Mouse (Mus musculus): ENCODE data around the gene Nprl2. TPM values are rescaled to one million over a fixed set of nuclear protein-coding genes. Genes with fewer than 3 reads are reported as not detected.

Gene Nprl2
- polyA plus RNA-seq, 1 experiment: 83.5 TPM

DNA sequence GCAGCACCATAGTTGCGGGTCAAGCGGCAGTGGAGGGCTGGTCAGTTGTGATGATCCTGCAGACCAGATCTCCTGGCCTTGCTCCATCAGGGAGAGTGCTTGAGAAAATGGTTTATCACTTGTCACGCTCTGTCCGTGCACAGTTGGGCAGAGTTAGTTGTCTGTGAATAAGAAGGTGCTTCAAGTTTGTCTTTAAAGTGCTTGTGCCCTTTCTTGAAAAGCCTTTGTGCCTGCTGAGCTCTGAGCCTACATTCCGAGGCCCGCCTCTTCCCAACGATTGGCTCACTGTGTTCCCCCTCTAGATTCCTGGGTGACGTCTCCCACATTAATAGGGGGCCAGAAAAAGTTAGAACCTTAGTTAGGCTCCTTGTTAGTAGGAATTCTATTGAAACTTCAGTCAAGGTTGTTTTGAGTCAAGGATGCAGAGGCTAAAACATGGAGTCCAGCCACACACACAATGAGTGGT is 9.9 kb downstream of the Nprl2 start:
- no peak for TF ChIP-seq CTCF (IDR thresholded peaks at IDR 0.05; ENCODE audit: borderline replicate concordance, control insufficient read depth, extremely low read depth, insufficient read depth, low read length, poor library complexity)
- no peak for TF ChIP-seq POLR2A (IDR thresholded peaks at IDR 0.05; ENCODE audit: control insufficient read depth, extremely low read depth, insufficient read depth, low read length, poor library complexity)
- peak overlapping the region; percentile 28; the same call in 1 of the 2 replicates for H3K27ac ChIP-seq (ENCODE audit: control insufficient read depth, insufficient read depth, low read length)
- H3K4me1 ChIP-seq (replicated peaks; ENCODE audit: control insufficient read depth, insufficient read depth, low read length): peaks cover 57% of the 10 kb centered on the region
- H3K36me3 ChIP-seq (ENCODE audit: control insufficient read depth, insufficient read depth, low read length): no peaks in the 10 kb centered on the region; the same call in 1 of the 2 replicates
- no peak for DNase-seq
- peak overlapping the region; percentile 53 for H3K4me3 ChIP-seq (ENCODE audit: control insufficient read depth, insufficient read depth, low read length)
- WGBS: 45% methylated on average over 8 of the region's 8 CpGs
- H3K27me3 ChIP-seq (ENCODE audit: control insufficient read depth, insufficient read depth, low read length): no peaks in the 10 kb centered on the region

DNA sequence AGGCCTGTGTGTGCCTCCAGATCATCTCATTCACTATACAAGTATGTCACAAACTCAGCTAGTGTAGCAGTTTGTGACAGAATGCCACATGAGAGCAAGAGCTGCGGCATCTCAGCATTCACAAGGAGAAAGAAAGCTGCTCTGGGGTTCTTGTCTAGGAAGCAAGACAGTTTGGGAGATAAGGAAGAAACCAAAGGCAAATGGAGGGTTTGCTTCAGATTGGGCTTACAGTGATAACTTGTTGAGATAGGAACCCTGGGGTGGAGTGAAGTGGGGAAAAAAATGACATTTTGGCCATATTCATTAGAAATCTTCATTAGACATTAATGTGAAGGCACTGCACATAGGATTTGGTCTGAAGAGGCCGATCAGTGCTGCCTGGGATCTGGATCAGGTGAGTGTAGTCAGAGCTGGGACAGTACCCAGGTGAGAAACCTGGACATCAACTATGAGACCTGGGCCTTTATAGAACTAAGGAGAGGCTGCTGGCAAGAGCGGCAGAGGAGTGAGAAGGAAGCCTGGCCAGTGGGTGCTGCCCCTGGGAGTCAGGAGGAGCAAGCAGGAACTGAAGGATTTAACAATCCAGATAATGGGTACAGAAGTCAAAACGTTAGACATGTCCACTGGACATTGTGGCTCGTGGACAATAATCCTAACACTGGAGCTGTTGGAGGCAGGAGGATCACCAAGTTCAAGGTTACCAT is 10.8 kb downstream of the Nprl2 start:
- Histone ChIP-seq H3K4me3 (ENCODE audit: control insufficient read depth, insufficient read depth, low read length) (no peak overlapping the region), H3K27ac (ENCODE audit: control insufficient read depth, insufficient read depth, low read length) (no peak overlapping the region), H3K4me1 (replicated peaks; ENCODE audit: control insufficient read depth, insufficient read depth, low read length) (peaks cover 49% of the 10 kb centered on the region), H3K36me3 (ENCODE audit: control insufficient read depth, insufficient read depth, low read length) (peaks cover 8% of the 10 kb centered on the region), H3K27me3 (ENCODE audit: control insufficient read depth, insufficient read depth, low read length) (no peaks in the 10 kb centered on the region)
- 89% methylated on average over 5 of the region's 5 CpGs for WGBS
- DNase-seq: no peak
- TF ChIP-seq CTCF (IDR thresholded peaks at IDR 0.05; ENCODE audit: borderline replicate concordance, control insufficient read depth, extremely low read depth, insufficient read depth, low read length, poor library complexity) (no peak), POLR2A (IDR thresholded peaks at IDR 0.05; ENCODE audit: control insufficient read depth, extremely low read depth, insufficient read depth, low read length, poor library complexity) (no peak)

DNA sequence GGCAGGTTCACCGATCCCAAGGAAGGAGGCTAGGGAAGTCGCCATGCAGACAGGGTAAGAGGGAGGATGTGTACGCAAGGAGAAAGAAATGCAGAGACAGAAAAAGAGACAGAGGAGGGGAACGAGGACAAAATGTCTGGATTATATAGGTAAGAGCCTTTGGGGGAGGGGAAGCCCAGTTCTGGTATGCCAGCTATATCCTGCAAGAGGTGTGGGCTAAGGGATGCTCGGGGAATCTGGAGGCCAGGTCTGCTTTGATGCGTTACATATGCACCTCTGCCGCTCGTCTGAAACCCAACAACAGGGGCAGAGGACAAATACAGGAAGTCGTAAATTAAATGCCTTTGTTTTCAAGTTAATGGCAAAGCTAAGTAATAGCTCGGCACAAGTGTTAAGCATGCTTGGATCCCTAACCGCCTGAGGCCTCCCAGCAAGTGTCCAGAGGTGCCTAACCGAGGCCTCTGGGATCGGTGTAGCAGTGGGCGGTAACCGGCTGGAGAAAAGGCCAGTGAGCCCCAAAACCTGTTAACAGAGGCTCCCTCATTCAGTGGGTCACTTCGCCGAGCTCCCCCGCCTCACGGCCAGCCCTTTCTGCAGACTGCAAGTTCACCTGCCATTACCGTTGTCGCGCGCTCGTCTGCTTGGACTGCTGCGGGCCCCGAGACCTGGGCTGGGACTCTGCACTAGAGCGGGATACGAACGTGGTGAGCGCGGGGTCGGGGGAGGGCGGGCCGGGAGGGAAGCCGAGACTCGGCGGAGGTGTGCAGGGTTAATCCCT is 11.7 kb downstream of the Nprl2 start:
- TF ChIP-seq CTCF (IDR thresholded peaks at IDR 0.05; ENCODE audit: borderline replicate concordance, control insufficient read depth, extremely low read depth, insufficient read depth, low read length, poor library complexity): 0 out of 2 replicates have a peak, but pooled peaks have one; percentile 13
- no peak for TF ChIP-seq POLR2A (IDR thresholded peaks at IDR 0.05; ENCODE audit: control insufficient read depth, extremely low read depth, insufficient read depth, low read length, poor library complexity)
- no peaks in the 10 kb centered on the region for H3K27me3 ChIP-seq (ENCODE audit: control insufficient read depth, insufficient read depth, low read length)
- peak; percentile 59 for DNase-seq
- peak overlapping the region; percentile 75 for H3K27ac ChIP-seq (ENCODE audit: control insufficient read depth, insufficient read depth, low read length)
- peaks cover 17% of the 10 kb centered on the region for H3K36me3 ChIP-seq (ENCODE audit: control insufficient read depth, insufficient read depth, low read length)
- peaks cover 49% of the 10 kb centered on the region for H3K4me1 ChIP-seq (replicated peaks; ENCODE audit: control insufficient read depth, insufficient read depth, low read length)
- peak overlapping the region; percentile 71 for H3K4me3 ChIP-seq (ENCODE audit: control insufficient read depth, insufficient read depth, low read length)
- 4% methylated on average over 37 of the region's 37 CpGs for WGBS

DNA sequence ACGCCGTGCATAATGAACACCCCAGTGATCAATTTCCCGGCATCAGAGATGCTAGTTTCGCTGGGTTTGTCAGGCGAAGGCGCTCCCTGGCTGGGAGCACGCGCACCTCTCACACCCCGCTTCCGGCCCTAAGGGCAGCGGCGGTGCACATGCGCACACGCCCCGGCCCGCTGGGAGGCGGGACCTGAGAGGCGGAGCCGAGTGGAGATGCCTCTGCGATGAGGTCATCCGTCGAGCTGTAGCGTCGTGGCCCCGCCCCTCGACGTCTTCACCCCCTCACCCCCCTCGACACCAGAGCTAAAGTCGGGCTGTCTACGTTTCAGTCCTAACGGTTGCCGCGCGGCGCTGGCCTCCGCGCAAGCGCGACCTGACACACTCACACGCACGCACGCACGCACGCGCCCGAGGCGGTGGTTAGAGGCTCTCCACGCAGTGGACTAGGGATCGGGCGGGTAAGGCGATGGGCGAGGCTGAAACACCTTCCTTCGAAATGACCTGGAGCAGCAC is 12.3 kb downstream of the Nprl2 start:
- peaks cover 49% of the 10 kb centered on the region for H3K4me1 ChIP-seq (replicated peaks; ENCODE audit: control insufficient read depth, insufficient read depth, low read length)
- H3K4me3 ChIP-seq (ENCODE audit: control insufficient read depth, insufficient read depth, low read length): peak overlapping the region; percentile 73
- peak; percentile 94 for DNase-seq
- peak overlapping the region; percentile 75 for H3K27ac ChIP-seq (ENCODE audit: control insufficient read depth, insufficient read depth, low read length)
- no peaks in the 10 kb centered on the region for H3K27me3 ChIP-seq (ENCODE audit: control insufficient read depth, insufficient read depth, low read length)
- H3K36me3 ChIP-seq (ENCODE audit: control insufficient read depth, insufficient read depth, low read length): peaks cover 23% of the 10 kb centered on the region
- peak; percentile 34; the same call in 1 of the 2 replicates for TF ChIP-seq CTCF (IDR thresholded peaks at IDR 0.05; ENCODE audit: borderline replicate concordance, control insufficient read depth, extremely low read depth, insufficient read depth, low read length, poor library complexity)
- TF ChIP-seq POLR2A (IDR thresholded peaks at IDR 0.05; ENCODE audit: control insufficient read depth, extremely low read depth, insufficient read depth, low read length, poor library complexity): peak; percentile 90
- WGBS: under 1% methylated on average over 53 of the region's 53 CpGs

DNA sequence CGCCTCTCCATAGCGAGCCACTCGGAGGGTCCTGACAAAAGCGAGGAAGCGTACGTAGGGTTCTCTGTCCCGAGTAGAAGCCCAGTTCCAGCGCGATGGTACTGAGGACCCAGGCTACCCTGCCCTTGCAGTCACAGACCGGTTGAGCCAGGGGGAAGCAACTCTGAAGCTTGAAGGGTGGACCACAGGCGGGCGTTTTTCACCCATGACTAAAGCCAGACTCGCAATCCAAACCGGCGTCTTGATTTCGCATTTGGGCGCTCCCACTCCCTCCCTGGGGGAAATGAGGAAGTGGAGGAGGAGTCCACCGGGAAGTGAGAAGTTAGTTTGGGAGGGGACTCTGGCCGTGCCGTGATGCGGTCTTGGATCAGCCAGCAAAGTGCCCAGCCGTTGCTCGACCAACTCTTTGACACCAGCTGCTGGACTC is 13.0 kb downstream of the Nprl2 start:
- TF ChIP-seq CTCF (IDR thresholded peaks at IDR 0.05; ENCODE audit: borderline replicate concordance, control insufficient read depth, extremely low read depth, insufficient read depth, low read length, poor library complexity): no peak
- TF ChIP-seq POLR2A (IDR thresholded peaks at IDR 0.05; ENCODE audit: control insufficient read depth, extremely low read depth, insufficient read depth, low read length, poor library complexity): no peak
- H3K36me3 ChIP-seq (ENCODE audit: control insufficient read depth, insufficient read depth, low read length): peaks cover 28% of the 10 kb centered on the region
- WGBS: under 1% methylated on average over 23 of the region's 23 CpGs
- peak overlapping the region; percentile 66 for H3K27ac ChIP-seq (ENCODE audit: control insufficient read depth, insufficient read depth, low read length)
- H3K27me3 ChIP-seq (ENCODE audit: control insufficient read depth, insufficient read depth, low read length): no peaks in the 10 kb centered on the region
- DNase-seq: no peak
- peaks cover 49% of the 10 kb centered on the region for H3K4me1 ChIP-seq (replicated peaks; ENCODE audit: control insufficient read depth, insufficient read depth, low read length)
- peak overlapping the region; percentile 73 for H3K4me3 ChIP-seq (ENCODE audit: control insufficient read depth, insufficient read depth, low read length)

DNA sequence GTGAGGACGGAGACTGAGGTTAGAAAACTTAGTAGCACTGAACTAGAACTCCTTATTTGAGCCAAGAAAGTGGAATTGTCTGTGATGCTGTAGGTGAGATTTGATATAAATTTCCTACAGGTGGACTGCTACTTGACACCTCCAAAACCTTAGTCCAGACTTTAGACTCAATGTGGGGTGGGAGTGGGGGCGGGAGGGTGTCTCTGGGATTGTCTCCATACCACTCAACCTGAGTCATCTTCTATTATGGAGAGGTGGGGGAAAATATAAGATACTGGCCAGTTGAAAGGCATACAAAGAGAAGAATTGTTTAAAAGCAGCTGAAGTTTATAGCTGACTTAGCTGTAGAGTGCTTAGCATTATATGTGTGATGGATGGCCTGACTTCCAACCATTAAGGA is 13.7 kb downstream of the Nprl2 start:
- Histone ChIP-seq H3K4me3 (ENCODE audit: control insufficient read depth, insufficient read depth, low read length) (peak overlapping the region; percentile 73), H3K27ac (ENCODE audit: control insufficient read depth, insufficient read depth, low read length) (no peak overlapping the region; the same call in 1 of the 2 replicates), H3K27me3 (ENCODE audit: control insufficient read depth, insufficient read depth, low read length) (no peaks in the 10 kb centered on the region), H3K36me3 (ENCODE audit: control insufficient read depth, insufficient read depth, low read length) (peaks cover 31% of the 10 kb centered on the region), H3K4me1 (replicated peaks; ENCODE audit: control insufficient read depth, insufficient read depth, low read length) (peaks cover 42% of the 10 kb centered on the region)
- no peak for DNase-seq
- whole genome bisulfite sequencing: 49% methylated on average over 2 of the region's 2 CpGs
- no peak for TF ChIP-seq CTCF (IDR thresholded peaks at IDR 0.05; ENCODE audit: borderline replicate concordance, control insufficient read depth, extremely low read depth, insufficient read depth, low read length, poor library complexity)
- no peak for TF ChIP-seq POLR2A (IDR thresholded peaks at IDR 0.05; ENCODE audit: control insufficient read depth, extremely low read depth, insufficient read depth, low read length, poor library complexity)
